In genomic region chr13:67420558-67421206, GRCm38 (mm10) we compare ENCODE assay signal across 7 mouse cellular contexts. TPM values are rescaled to one million over a fixed set of nuclear protein-coding genes. Genes with fewer than 3 reads are reported as not detected.
DNase-seq lines count a peak whose midpoint lies in the region; ATAC-seq and TF ChIP-seq lines count a peak whose summit lies in the region.

No protein-coding gene starts in this region.

- no peaks in the 10 kb centered on the region for H3K9me3 ChIP-seq in forebrain, embryonic 11.5 days (ENCODE audit: control insufficient read depth, low read length)
- no peaks in the 10 kb centered on the region for H3K9me3 ChIP-seq in limb, embryonic 10.5 days (replicated peaks)

- DNase-seq in right cerebral cortex, postnatal 25 days: peak; percentile 19
- no peak for DNase-seq in right cerebral cortex, adult 2 months (ENCODE audit: low spot score in 2 of 2)
- no peak for DNase-seq in forebrain, embryonic 11.5 days (ENCODE audit: low spot score)
- no peak for DNase-seq in limb, embryonic 10.5 days (ENCODE audit: low spot score)
- DNase-seq in spleen, postnatal 4 days (ENCODE audit: low spot score in 2 of 2): no peak
- DNase-seq in gastrocnemius, postnatal 10 days: no peak

- no peak for TF ChIP-seq CTCF in small intestine, adult 2 months (IDR thresholded peaks at IDR 0.05; ENCODE audit: extremely low read depth, insufficient read length, insufficient replicate concordance, low read depth, low read length)

- WGBS in forebrain, embryonic 11.5 days: 34% methylated on average over 11 of the region's 11 CpGs
- 34% methylated on average over 11 of the region's 11 CpGs for WGBS in limb, embryonic 10.5 days
- whole genome bisulfite sequencing in small intestine, adult 2 months: 21% methylated on average over 11 of the region's 11 CpGs

- no peak; the same call in 1 of the 2 replicates for ATAC-seq in forebrain, embryonic 11.5 days (replicated peaks; ENCODE audit: low FRiP score)

- H3K27me3 ChIP-seq in forebrain, embryonic 11.5 days (ENCODE audit: control insufficient read depth, insufficient read depth, low read length): no peaks in the 10 kb centered on the region
- H3K27me3 ChIP-seq in limb, embryonic 10.5 days (ENCODE audit: low read depth, poor library complexity, severe bottlenecking): no peaks in the 10 kb centered on the region
- no peaks in the 10 kb centered on the region for H3K27me3 ChIP-seq in small intestine, adult 2 months (ENCODE audit: control insufficient read depth, insufficient read depth, low read length)

- no peak overlapping the region for H3K27ac ChIP-seq in forebrain, embryonic 11.5 days (ENCODE audit: low read depth, low read length)
- H3K27ac ChIP-seq in limb, embryonic 10.5 days: peak overlapping the region; percentile 78
- H3K27ac ChIP-seq in small intestine, adult 2 months (ENCODE audit: insufficient read depth, low read depth, low read length): no peak overlapping the region

- no peak for TF ChIP-seq POLR2A in small intestine, adult 2 months (IDR thresholded peaks at IDR 0.05; ENCODE audit: low read depth, low read length)

- peak overlapping the region; percentile 39 for H3K9ac ChIP-seq in forebrain, embryonic 11.5 days (ENCODE audit: low read length)

- H3K4me2 ChIP-seq in forebrain, embryonic 11.5 days (ENCODE audit: low read depth, low read length, severe bottlenecking): peak overlapping the region; percentile 66

- no peaks in the 10 kb centered on the region for H3K36me3 ChIP-seq in forebrain, embryonic 11.5 days (ENCODE audit: control insufficient read depth, insufficient read depth, low read length)
- no peaks in the 10 kb centered on the region for H3K36me3 ChIP-seq in limb, embryonic 10.5 days
- H3K36me3 ChIP-seq in small intestine, adult 2 months (ENCODE audit: control insufficient read depth, insufficient read depth, low read length): no peaks in the 10 kb centered on the region

- peak overlapping the region; percentile 47 for H3K4me3 ChIP-seq in forebrain, embryonic 11.5 days (ENCODE audit: low read depth, low read length)
- H3K4me3 ChIP-seq in limb, embryonic 10.5 days: peak overlapping the region; percentile 75
- peak overlapping the region; percentile 83 for H3K4me3 ChIP-seq in small intestine, adult 2 months (ENCODE audit: low read depth, low read length)

- H3K4me1 ChIP-seq in forebrain, embryonic 11.5 days (replicated peaks; ENCODE audit: control insufficient read depth, insufficient read depth, low read length): peaks cover 4% of the 10 kb centered on the region; the same call in 1 of the 2 replicates
- peaks cover 10% of the 10 kb centered on the region for H3K4me1 ChIP-seq in limb, embryonic 10.5 days
- H3K4me1 ChIP-seq in small intestine, adult 2 months (ENCODE audit: control insufficient read depth, insufficient read depth, insufficient read length, low read length): no peaks in the 10 kb centered on the region

RNA-seq across cellular contexts. Expression of gene Zfp459, which starts 0.5 kb away (rescaled TPM):
- polyA plus RNA-seq in forebrain, embryonic 11.5 days (2014; fragmentation: Nextera tagmentation; extraction: Ambion mirVana): 0.56 and 0.76 TPM in 2 replicates
- polyA plus RNA-seq in limb, embryonic 10.5 days (2016; fragmentation: Nextera tagmentation; extraction: Ambion mirVana): 1.2 TPM in 2 replicates
- polyA plus RNA-seq in small intestine, adult 2 months (2012; rRNA removed): 0.08 and 0.11 TPM in 2 replicates
- total RNA-seq in gastrocnemius, postnatal 10 days (2021): under 1 TPM; 0.23 to 0.32 TPM

RNA-seq across cellular contexts. Expression of gene Zfp429, which starts 21.1 kb away (rescaled TPM):
- 3.7 and 4.4 TPM in 2 replicates for polyA plus RNA-seq in forebrain, embryonic 11.5 days (2014; fragmentation: Nextera tagmentation; extraction: Ambion mirVana)
- 2.7 and 6.0 TPM in 2 replicates for polyA plus RNA-seq in limb, embryonic 10.5 days (2016; fragmentation: Nextera tagmentation; extraction: Ambion mirVana)
- 0.60 and 0.65 TPM in 2 replicates for polyA plus RNA-seq in small intestine, adult 2 months (2012; rRNA removed)
- total RNA-seq in gastrocnemius, postnatal 10 days (2021): 1 to 10 TPM; 1.2 to 1.4 TPM

RNA-seq across cellular contexts. Expression of gene Zfp874a, which starts 30.7 kb away (rescaled TPM):
- polyA plus RNA-seq in forebrain, embryonic 11.5 days (2014; fragmentation: Nextera tagmentation; extraction: Ambion mirVana): 5.2 and 6.0 TPM in 2 replicates
- polyA plus RNA-seq in limb, embryonic 10.5 days (2016; fragmentation: Nextera tagmentation; extraction: Ambion mirVana): 6.8 and 10.1 TPM in 2 replicates
- polyA plus RNA-seq in small intestine, adult 2 months (2012; rRNA removed): 0.08 and 0.58 TPM in 2 replicates
- 1 to 10 TPM; 3.9 to 4.1 TPM for total RNA-seq in gastrocnemius, postnatal 10 days (2021)

RNA-seq across cellular contexts. Expression of gene Zfp456, which starts 45.1 kb away (rescaled TPM):
- 0.79 and 0.81 TPM in 2 replicates for polyA plus RNA-seq in forebrain, embryonic 11.5 days (2014; fragmentation: Nextera tagmentation; extraction: Ambion mirVana)
- 0.78 and 1.2 TPM in 2 replicates for polyA plus RNA-seq in limb, embryonic 10.5 days (2016; fragmentation: Nextera tagmentation; extraction: Ambion mirVana)
- polyA plus RNA-seq in small intestine, adult 2 months (2012; rRNA removed): 0.04 and 0.11 TPM in 2 replicates
- under 1 TPM; 0.45 to 0.73 TPM for total RNA-seq in gastrocnemius, postnatal 10 days (2021)

RNA-seq across cellular contexts. Expression of gene Gm28041, which starts 45.1 kb away (rescaled TPM):
- polyA plus RNA-seq in forebrain, embryonic 11.5 days (2014; fragmentation: Nextera tagmentation; extraction: Ambion mirVana): not detected in 2 replicates
- 0.35 TPM in 1 of 2 replicates, not detected in the other for polyA plus RNA-seq in limb, embryonic 10.5 days (2016; fragmentation: Nextera tagmentation; extraction: Ambion mirVana)
- polyA plus RNA-seq in small intestine, adult 2 months (2012; rRNA removed): not detected in 2 replicates
- total RNA-seq in gastrocnemius, postnatal 10 days (2021): not detected
